Mouse (Mus musculus): ENCODE results near the gene Ank3.

The Ank3 gene

GRCm38 (mm10) chr10:69405431-69405830, 6.9 kb downstream of the Ank3 start:
- no peak for DNase-seq (ENCODE audit: low read depth, low spot score)

GRCm38 (mm10) chr10:69414888-69415287, 16.3 kb downstream of the Ank3 start:
- DNase-seq (ENCODE audit: low read depth, low spot score): no peak

- DNase-seq (ENCODE audit: low read depth, low spot score): no peak
Measured at GRCm38 (mm10) chr10:69418716-69419115, 20.1 kb downstream of the Ank3 start.

- no peak for DNase-seq (ENCODE audit: low read depth, low spot score)
Measured at GRCm38 (mm10) chr10:69420306-69420705, 21.7 kb downstream of the Ank3 start.

GRCm38 (mm10) chr10:69424051-69424450, 25.5 kb downstream of the Ank3 start:
- no peak for DNase-seq (ENCODE audit: low read depth, low spot score)

- no peak for DNase-seq (ENCODE audit: low read depth, low spot score)
Measured at GRCm38 (mm10) chr10:69430138-69430537, 31.6 kb downstream of the Ank3 start.

- no peak for DNase-seq (ENCODE audit: low read depth, low spot score)
Measured at GRCm38 (mm10) chr10:69431101-69431500, 32.5 kb downstream of the Ank3 start.

GRCm38 (mm10) chr10:69435213-69435612, 36.6 kb downstream of the Ank3 start:
- DNase-seq (ENCODE audit: low read depth, low spot score): no peak

- peak; percentile 23 for DNase-seq (ENCODE audit: low read depth, low spot score)
Measured at GRCm38 (mm10) chr10:69439449-69439848, 40.9 kb downstream of the Ank3 start.

- no peak for DNase-seq (ENCODE audit: low read depth, low spot score)
Measured at GRCm38 (mm10) chr10:69444546-69444945, 46.0 kb downstream of the Ank3 start.

- no peak for DNase-seq (ENCODE audit: low read depth, low spot score)
Measured at GRCm38 (mm10) chr10:69445951-69446350, 47.4 kb downstream of the Ank3 start.

- DNase-seq (ENCODE audit: low read depth, low spot score): no peak
Measured at GRCm38 (mm10) chr10:69446566-69446965, 48.0 kb downstream of the Ank3 start.

- no peak for DNase-seq (ENCODE audit: low read depth, low spot score)
Measured at GRCm38 (mm10) chr10:69447308-69447707, 48.7 kb downstream of the Ank3 start.

- no peak for DNase-seq (ENCODE audit: low read depth, low spot score)
Measured at GRCm38 (mm10) chr10:69448174-69448573, 49.6 kb downstream of the Ank3 start.

GRCm38 (mm10) chr10:69451006-69451405, 52.4 kb downstream of the Ank3 start:
- DNase-seq (ENCODE audit: low read depth, low spot score): no peak

GRCm38 (mm10) chr10:69452180-69452977, 53.8 kb downstream of the Ank3 start:
- DNase-seq (ENCODE audit: low read depth, low spot score): peak; percentile 81

GRCm38 (mm10) chr10:69453531-69453930, 55.0 kb downstream of the Ank3 start:
- DNase-seq (ENCODE audit: low read depth, low spot score): no peak

- no peak for DNase-seq (ENCODE audit: low read depth, low spot score)
Measured at GRCm38 (mm10) chr10:69454480-69454879, 55.9 kb downstream of the Ank3 start.

- DNase-seq (ENCODE audit: low read depth, low spot score): peak; percentile 24
Measured at GRCm38 (mm10) chr10:69464826-69465225, 66.3 kb downstream of the Ank3 start.

- DNase-seq (ENCODE audit: low read depth, low spot score): peak; percentile 91
Measured at GRCm38 (mm10) chr10:69465558-69466200, 67.1 kb downstream of the Ank3 start.

GRCm38 (mm10) chr10:69466201-69466585, 67.6 kb downstream of the Ank3 start:
- DNase-seq (ENCODE audit: low read depth, low spot score): peak; percentile 42

GRCm38 (mm10) chr10:69466586-69466985, 68.0 kb downstream of the Ank3 start:
- no peak for DNase-seq (ENCODE audit: low read depth, low spot score)

- DNase-seq (ENCODE audit: low read depth, low spot score): no peak
Measured at GRCm38 (mm10) chr10:69467182-69467581, 68.6 kb downstream of the Ank3 start.

Data from telencephalon, adult 2 months (tissue).